Mouse (Mus musculus) lung, postnatal 0 days (tissue): ENCODE data around the gene Gcnt4. TPM values are rescaled to one million over a fixed set of nuclear protein-coding genes. Genes with fewer than 3 reads are reported as not detected.

Experiments
- ATAC-seq: fragments of 200-750 bp; cut with Nextera tagmentation; 2 replicates; pipeline ENCODE4 v1.8.0; 2017; ENCODE audit warnings: moderate library complexity
- DNase-seq: peaks from one replicate; pipeline ENCODE4 v3.0.0-alpha.2; 2016; ENCODE audit warnings: low spot score
- H3K27ac ChIP-seq: fragments of 300-500 bp; sonication (generic); 2 replicates; pipeline ENCODE4 v1.5.1; 2014; ENCODE audit warnings: antibody characterized with exemption, mild to moderate bottlenecking, low read length, mixed read lengths
- H3K27me3 ChIP-seq: fragments of 300-500 bp; sonication (generic); replicated peaks from 2 replicates; pipeline ENCODE4 v1.6.1; 2014; ENCODE audit warnings: low read length, mixed read lengths; ENCODE audit not compliant: insufficient read depth
- H3K36me3 ChIP-seq: fragments of 300-500 bp; sonication (generic); 2 replicates; pipeline ENCODE4 v1.6.1; 2014; ENCODE audit warnings: low read length, mixed read lengths; ENCODE audit not compliant: insufficient read depth
- H3K4me1 ChIP-seq: fragments of 300-500 bp; sonication (generic); 2 replicates; pipeline ENCODE4 v1.6.1; 2014; ENCODE audit warnings: antibody characterized with exemption, low read depth, low read length, mixed read lengths; ENCODE audit not compliant: insufficient read depth
- H3K4me2 ChIP-seq: fragments of 300-500 bp; sonication (generic); replicated peaks from 2 replicates; pipeline ENCODE4 v1.6.1; 2014; ENCODE audit warnings: low read depth, mild to moderate bottlenecking, low read length, moderate library complexity, mixed read lengths
- H3K4me3 ChIP-seq: fragments of 300-500 bp; sonication (generic); 2 replicates; pipeline ENCODE4 v1.5.1; 2014; ENCODE audit warnings: low read depth, low read length
- H3K9ac ChIP-seq: fragments of 300-500 bp; sonication (generic); replicated peaks from 2 replicates; pipeline ENCODE4 v1.6.1; 2014; ENCODE audit warnings: low read depth, mild to moderate bottlenecking
- H3K9me3 ChIP-seq: fragments of 300-500 bp; sonication (generic); 2 replicates; pipeline ENCODE4 v1.6.1; 2016; ENCODE audit warnings: low read length, mixed read lengths
- CTCF ChIP-seq: IDR thresholded peaks from 2 replicates; pipeline ENCODE4 v1.5.1; 2016; ENCODE audit warnings: antibody characterized with exemption, mild to moderate bottlenecking
- EP300 ChIP-seq: IDR thresholded peaks from 2 replicates; pipeline ENCODE4 v1.6.1; 2016; ENCODE audit warnings: antibody characterized with exemption, mild to moderate bottlenecking, control low read depth
- WGBS: fragments of 180-500 bp; shearing (Covaris S2); extraction: QIAGEN DNeasy Blood & Tissue Kit; methylation state at CpG from one replicate; pipeline ENCODE4 v1.1.7; 2014; 5-methylcytosine and 5-hydroxymethylcytosine counted together
- polyA plus RNA-seq: library from polyadenylated mRNA; unstranded; fragments of >200 nt; fragmentation: Nextera tagmentation; extraction: Ambion mirVana; gene quantifications from 2 replicates; pipeline ENCODE4 v1.2.1, GENCODE M21; 2015

Gcnt4 gene
- polyA plus RNA-seq, 1 experiment from 2014 or later = 0.27 TPM

DNA sequence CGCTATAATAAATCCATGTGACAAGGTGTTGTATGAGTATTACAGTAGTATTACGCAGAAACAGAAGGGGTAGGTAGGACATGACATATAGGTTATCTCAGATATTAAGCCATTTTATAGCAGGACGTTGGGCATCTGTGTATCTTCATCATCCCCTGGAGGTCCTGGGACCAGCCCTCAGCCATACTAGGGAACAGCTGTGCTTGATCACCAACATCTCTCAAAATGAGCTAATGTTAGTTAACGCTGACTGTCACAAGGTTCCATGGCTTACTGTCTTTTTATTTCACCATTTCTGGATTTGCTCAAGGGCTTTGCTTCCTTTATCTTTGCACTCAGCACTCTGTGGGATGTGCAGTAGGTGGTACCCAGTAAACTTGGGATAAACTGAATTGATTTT, 21.3 kb downstream of the Gcnt4 start:
- no peak overlapping the region for H3K27ac ChIP-seq
- 68% methylated on average over 4 of the region's 4 CpGs for WGBS
- no peaks in the 10 kb centered on the region for H3K27me3 ChIP-seq
- no peak overlapping the region for H3K4me3 ChIP-seq
- H3K36me3 ChIP-seq = no peaks in the 10 kb centered on the region
- H3K4me2 ChIP-seq = no peak overlapping the region
- no peak overlapping the region for H3K9ac ChIP-seq
- ATAC-seq (no peak), DNase-seq (no peak)
- H3K4me1 ChIP-seq = no peaks in the 10 kb centered on the region
- no peaks in the 10 kb centered on the region for H3K9me3 ChIP-seq
- TF ChIP-seq CTCF = no peak
- TF ChIP-seq EP300 = no peak

DNA sequence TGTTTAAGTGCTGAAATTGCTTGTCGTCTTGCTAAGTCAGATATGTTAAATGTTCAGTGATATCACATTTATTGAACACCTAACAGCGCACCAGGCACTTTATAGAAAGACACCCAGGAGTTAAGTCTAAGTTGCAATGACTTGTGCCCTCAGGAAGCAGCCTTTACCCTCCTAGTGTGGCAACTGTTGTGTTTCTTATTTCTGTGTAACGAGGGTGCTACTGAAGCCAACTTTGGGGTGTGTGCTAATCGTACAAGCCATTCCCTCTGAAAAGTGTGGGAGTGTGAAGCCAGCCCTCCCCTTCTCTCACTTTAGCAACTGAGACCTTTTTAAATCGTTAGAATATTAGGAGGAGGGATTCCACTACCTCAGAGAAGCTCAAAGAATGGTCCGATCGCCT, 23.2 kb downstream of the Gcnt4 start:
- WGBS = 84% methylated on average over 7 of the region's 7 CpGs
- TF ChIP-seq EP300 = no peak
- no peak for TF ChIP-seq CTCF
- H3K9me3 ChIP-seq = no peaks in the 10 kb centered on the region
- no peak overlapping the region for H3K4me2 ChIP-seq
- H3K4me3 ChIP-seq = no peak overlapping the region
- no peak for ATAC-seq
- no peaks in the 10 kb centered on the region for H3K27me3 ChIP-seq
- no peak overlapping the region for H3K27ac ChIP-seq
- no peak for DNase-seq
- H3K36me3 ChIP-seq = no peaks in the 10 kb centered on the region
- H3K9ac ChIP-seq = no peak overlapping the region
- H3K4me1 ChIP-seq = no peaks in the 10 kb centered on the region

DNA sequence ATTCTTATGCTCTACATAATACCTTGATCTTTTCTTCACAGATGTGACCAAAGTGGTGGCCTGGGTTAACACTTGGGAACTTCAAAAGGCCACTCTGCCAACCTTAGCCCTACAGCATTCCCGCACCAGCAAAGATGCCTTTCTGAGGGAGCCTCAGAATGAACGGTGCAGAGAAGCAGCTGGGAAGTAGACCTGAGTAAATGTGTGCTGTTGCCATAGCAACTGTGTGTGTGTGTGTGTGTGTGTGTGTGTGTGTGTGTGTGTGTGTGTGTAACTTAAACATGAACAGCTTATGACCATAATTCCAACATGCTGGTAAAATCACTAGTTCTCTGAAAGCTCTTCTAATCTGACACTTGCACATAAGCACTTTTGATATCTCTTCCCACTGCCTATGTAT, 27.4 kb downstream of the Gcnt4 start:
- ATAC-seq = no peak
- H3K4me2 ChIP-seq = no peak overlapping the region
- no peak overlapping the region for H3K27ac ChIP-seq
- H3K4me3 ChIP-seq = no peak overlapping the region
- H3K36me3 ChIP-seq = no peaks in the 10 kb centered on the region
- H3K27me3 ChIP-seq = no peaks in the 10 kb centered on the region
- WGBS = 41% methylated on average over 2 of the region's 2 CpGs
- H3K4me1 ChIP-seq = no peaks in the 10 kb centered on the region
- H3K9me3 ChIP-seq = no peaks in the 10 kb centered on the region
- DNase-seq = no peak
- no peak overlapping the region for H3K9ac ChIP-seq
- TF ChIP-seq CTCF (no peak), EP300 (no peak)

DNA sequence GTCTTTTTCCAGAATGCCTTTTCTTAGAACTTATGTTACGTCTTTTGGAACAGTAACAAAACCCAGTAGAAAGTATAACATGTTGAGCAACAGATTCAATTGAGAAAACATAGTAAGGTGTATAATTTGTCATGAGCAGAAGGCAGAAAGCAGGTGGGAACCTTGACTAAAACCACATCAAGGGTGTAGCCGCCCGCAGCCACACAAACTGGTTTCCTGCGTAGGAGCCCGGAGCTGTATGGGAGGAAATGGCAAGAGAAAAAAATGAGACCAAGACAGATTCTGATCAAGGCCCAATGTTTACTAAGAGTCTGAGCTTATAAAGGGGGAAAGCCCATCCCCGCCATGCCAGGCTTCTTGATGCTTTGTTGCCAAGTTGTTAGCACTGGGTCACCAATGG, 32.0 kb downstream of the Gcnt4 start:
- ATAC-seq = no peak
- no peak overlapping the region for H3K4me3 ChIP-seq
- no peak overlapping the region for H3K4me2 ChIP-seq
- H3K9ac ChIP-seq = no peak overlapping the region
- no peak for TF ChIP-seq CTCF
- no peak for TF ChIP-seq EP300
- 70% methylated on average over 6 of the region's 6 CpGs for WGBS
- no peak for DNase-seq
- no peaks in the 10 kb centered on the region for H3K4me1 ChIP-seq
- no peak overlapping the region for H3K27ac ChIP-seq
- no peaks in the 10 kb centered on the region for H3K36me3 ChIP-seq
- no peaks in the 10 kb centered on the region for H3K27me3 ChIP-seq
- H3K9me3 ChIP-seq = no peaks in the 10 kb centered on the region

DNA sequence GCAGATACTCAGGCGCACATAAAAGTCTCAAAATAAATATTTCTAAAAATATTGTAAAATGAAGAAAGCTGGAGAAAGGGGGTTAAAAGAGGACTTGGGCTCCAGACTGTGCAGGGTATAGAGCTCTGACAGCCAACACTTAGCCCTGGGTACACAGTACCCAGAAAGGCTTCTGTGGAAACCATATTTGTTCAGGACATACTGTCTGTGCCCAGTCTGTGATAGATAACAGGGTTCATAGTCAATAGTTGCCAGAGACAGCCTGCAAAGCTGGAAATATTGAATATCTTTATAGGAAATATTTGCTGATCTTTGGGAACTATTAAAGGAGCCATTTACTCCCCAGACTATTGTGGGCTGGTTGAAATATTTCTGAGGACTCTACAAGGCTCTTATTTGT, 35.5 kb downstream of the Gcnt4 start:
- DNase-seq (no peak), ATAC-seq (no peak)
- H3K27me3 ChIP-seq = no peaks in the 10 kb centered on the region
- H3K9me3 ChIP-seq = no peaks in the 10 kb centered on the region
- no peak overlapping the region for H3K4me3 ChIP-seq
- no peak overlapping the region for H3K27ac ChIP-seq
- no peak for TF ChIP-seq CTCF
- no peak for TF ChIP-seq EP300
- WGBS = 68% methylated on average over 1 of the region's 1 CpGs
- no peaks in the 10 kb centered on the region for H3K4me1 ChIP-seq
- H3K4me2 ChIP-seq = no peak overlapping the region
- H3K36me3 ChIP-seq = no peaks in the 10 kb centered on the region
- no peak overlapping the region for H3K9ac ChIP-seq

DNA sequence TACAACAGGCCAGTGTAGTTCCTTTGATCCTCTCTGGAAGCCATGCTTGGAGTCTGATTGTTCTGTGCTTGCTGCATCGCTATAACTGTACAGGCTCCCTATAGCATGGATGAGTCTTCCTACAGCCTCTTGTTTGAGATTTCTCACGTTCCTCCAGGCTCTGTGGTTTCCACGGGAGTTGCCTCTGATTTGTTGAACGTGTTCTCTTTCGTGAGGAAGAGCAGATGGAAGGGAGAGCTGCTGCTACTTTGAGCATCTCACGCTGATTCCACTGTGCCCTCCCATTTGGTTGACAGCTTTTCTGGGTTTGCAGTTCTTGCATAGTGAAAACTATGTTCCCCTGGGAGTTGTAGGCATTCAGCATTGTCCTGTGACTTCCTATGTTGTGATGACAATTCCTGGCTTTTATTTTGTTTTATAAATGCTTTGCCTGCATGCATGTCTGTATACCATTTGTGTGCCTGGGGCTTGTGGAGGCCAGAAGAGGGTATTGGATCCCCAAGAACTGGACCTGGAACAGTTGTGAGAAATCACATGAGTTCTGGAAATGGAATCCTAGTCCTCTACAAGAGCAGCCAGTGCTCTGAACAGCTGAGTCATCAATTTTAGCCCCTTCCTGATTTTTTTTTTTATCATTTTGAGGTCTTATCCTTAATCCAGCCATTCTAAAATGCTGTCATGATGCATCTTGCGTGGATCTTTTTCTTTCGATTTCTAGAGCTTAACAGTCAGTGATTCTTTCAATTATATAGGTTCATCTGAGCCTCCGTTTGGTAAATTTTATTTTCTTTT, 37.1 kb downstream of the Gcnt4 start:
- WGBS = 78% methylated on average over 9 of the region's 9 CpGs

More for the DNA sequence above, 37.1 kb downstream of the Gcnt4 start:
- DNase-seq = no peak
- Histone ChIP-seq H3K4me2 (no peak overlapping the region), H3K4me1 (no peaks in the 10 kb centered on the region), H3K4me3 (no peak overlapping the region), H3K36me3 (no peaks in the 10 kb centered on the region), H3K27me3 (no peaks in the 10 kb centered on the region), H3K27ac (no peak overlapping the region), H3K9me3 (no peaks in the 10 kb centered on the region), H3K9ac (no peak overlapping the region)
- ATAC-seq = no peak
- TF ChIP-seq EP300 (no peak), CTCF (no peak)
